Mouse (Mus musculus) CD4-positive, CD25-positive, alpha-beta regulatory T cell, adult 2 months (primary cell): ENCODE data around the gene Paqr7.

Experiments used
- DNase-seq: peaks from one replicate; pipeline ENCODE4 v3.0.0-alpha.2; 2012; ENCODE audit warnings: low read depth, low spot score

The Paqr7 gene

DNA sequence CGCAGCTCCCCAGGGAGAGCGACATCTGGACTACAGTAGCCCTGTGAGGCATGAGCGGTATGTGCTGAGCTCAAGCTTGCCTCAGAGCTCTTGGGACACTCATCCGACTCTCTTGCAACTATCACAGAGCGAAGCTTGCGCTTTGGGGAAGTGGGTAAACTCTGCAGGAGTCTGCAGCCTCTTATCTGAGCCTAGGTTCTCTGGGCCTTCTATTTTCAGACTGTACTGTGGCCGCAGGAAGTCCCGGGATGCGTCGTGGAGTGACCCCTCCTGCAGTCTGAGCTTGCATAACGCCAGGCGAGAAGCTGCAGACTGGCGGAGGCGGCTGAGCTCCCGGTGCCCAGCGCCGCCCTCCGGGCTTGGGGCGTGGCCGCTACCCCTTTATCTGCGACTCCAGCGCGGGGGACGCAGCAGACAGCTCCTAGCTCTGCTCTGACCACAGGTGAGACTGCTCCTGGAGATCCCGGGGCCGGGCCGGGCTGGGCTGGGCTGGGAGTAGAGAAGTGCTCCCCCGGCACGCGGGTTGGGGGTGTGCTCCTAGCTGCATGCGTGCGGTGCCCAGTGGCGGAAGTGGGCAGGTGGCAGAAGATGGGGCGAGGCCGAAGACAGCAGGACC lies at the start of gene Paqr7:
Gene Paqr7 (plus strand): TSS at position 103 of the 616 bp plus-strand sequence.
- peak; percentile 61 for DNase-seq

DNA sequence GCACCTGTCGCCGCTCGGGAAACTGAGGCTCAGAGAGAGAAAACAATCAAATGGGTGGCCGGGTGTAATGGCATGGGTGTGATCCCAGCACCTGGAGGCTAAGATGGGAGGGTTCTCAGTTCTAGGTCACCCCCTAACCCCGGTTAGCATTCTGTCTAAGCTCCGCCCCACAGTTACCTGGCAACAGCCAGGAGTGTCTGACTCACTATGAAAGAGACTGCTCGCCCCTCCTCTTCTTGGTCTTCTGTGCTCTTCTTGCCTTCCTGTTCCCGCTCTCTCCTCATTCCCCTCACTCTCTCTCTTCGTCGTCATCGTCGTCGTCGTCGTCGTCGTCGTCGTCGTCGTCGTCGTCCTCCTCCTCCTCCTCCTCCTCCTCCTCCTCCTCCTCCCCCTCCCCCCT lies 48.5 kb upstream of the Paqr7 start:
- peak; percentile 7 for DNase-seq

DNA sequence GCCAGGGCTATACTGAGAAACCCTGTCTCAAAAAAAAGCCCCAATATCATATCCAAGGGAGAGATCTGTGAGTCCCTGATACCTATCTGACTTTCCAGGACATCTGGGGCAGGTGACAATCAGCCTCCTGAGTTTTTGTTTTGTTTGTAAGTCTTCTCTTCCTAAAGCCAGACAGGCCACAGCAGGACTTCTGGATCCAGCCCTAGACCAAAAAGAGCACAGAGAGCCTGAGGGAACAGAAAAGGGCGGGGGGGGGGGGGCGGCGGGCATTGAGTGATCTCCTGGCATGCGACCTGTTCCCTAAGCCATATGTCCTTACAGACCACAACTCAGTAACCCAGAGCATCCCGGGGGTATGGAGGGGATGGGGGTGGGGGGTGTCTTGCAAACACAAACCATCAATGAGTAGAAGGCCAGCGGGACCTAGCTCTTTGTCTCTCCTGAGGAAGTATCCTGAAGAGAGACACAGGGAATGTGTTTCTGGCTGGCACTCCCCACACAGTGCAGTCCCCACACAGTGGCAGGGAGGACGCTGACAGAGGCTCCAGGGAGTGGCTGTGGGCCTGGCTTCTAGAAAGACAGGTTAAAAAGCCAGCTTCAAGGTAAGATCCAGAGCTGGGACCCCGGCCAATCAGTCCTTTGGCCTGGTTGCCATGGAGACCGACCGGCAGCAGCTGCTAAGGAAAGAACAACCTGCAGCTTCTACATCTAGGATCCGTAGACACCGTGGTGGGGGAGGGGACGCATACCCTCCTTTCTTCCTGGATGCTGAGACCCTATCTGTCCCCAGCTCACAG lies 46.7 kb upstream of the Paqr7 start:
- no peak for DNase-seq

DNA sequence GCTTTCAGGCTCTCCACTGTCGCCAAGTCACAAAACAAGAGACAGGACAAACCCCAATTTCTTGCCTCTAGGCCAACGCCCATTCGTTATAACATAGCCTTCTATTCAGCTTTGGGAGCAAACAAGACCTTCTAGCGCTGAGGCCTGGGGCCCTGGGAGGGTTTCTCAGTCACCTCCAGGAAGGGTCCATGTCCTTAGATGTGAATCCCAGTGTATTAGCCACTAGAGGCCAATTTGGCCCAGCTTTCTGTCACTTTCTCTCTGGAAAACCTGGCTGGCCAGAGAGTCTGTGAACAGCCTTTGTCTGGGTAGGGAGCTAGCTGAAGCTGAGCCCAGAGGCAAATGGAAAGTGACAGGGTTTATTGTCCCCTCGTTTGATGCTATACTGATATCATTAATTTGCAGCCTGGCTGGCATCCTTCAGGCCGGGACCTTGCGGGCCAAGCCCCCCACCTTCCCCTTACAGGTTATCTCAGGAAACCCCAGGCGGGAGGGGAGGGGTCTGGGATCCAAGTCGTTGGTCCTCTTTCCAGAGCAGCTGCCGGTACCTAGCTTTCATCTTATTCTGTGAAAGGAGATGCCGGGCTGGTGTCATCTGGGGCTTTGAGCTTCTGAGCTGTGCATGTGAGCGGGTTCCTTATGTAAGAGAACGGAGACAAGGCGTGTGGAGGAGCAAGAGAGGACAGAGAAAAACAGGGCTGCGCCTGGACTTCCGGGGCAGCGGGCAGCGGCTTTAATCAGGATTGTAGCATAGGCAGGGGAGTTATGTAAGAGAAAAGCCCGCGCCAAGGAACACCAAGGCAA lies 45.9 kb upstream of the Paqr7 start:
- no peak for DNase-seq

DNA sequence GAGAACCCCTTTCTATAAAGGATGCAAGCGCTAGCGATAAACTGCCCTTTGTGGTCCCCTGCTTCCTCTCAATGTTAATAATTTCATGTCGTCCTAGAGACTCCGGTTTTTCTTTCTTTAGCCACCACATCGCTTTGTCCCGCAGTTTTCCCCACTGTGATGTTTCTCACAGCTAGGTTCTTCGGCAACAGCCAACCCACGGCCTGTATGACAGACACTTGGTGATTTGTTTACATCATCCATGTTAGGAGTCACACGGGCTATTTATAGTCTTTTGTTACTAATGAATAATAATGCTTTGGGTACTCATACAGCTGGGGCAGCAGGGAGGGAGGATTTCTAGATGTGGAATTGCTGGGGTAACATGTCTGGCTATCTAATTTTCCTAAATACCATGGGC lies 45.0 kb upstream of the Paqr7 start:
- no peak for DNase-seq

DNA sequence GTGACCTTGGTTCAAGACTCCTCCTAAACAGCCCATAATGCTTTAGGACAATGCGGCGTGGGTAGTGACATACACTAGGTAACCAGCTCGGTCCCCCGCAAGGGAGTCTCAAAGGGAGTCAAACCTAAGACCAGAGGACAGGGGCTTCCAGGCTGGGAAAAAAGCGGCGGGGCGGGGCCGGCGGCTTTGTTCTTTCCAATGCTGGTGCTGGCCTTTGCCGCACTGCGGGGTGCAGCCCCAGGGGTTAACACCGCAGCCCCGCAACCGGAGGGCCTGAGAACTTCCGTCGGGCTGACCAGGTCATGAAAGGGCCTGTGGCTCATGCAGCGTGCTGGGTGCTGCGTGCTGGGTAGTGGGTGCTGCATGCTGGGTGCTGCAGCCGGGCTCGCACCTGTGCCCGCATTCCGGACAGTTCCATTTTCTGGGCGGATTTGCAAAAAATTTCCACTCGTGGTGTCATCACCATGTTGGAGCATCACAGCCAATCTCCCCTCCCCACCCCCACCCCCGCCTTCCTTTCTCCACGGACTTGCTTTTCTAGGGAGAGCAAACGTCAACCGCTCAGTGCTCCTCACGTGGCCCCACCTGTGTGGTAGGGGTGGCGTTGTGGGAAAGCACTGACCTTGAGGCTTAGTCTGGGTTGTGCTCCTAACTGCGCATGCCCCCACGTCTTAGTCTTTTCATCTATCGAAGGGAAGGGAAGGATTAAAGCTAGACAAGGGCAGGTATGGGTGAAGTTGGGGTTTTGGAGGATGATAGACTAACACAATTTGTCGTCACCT lies 42.7 kb upstream of the Paqr7 start:
- DNase-seq = no peak

DNA sequence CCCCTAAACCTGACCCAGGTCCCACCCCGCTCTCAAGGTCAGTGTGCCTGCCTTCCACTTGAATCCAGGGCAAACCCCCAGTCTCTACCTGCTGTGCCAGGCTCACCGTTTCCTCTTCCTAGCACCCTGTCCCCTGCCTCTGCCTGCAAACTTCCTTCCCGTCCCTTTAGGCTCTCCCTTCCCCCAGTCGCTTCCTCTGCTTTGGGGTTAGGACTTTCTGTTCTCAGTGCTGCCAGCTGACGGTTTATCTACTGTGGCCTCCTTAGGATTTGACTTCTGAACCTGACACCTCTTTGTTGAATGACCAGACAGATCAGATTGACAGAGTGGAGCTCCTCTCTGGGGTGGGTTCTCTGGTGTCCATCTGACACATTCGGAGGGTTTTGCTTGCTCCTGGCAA lies 41.2 kb upstream of the Paqr7 start:
- DNase-seq = no peak

DNA sequence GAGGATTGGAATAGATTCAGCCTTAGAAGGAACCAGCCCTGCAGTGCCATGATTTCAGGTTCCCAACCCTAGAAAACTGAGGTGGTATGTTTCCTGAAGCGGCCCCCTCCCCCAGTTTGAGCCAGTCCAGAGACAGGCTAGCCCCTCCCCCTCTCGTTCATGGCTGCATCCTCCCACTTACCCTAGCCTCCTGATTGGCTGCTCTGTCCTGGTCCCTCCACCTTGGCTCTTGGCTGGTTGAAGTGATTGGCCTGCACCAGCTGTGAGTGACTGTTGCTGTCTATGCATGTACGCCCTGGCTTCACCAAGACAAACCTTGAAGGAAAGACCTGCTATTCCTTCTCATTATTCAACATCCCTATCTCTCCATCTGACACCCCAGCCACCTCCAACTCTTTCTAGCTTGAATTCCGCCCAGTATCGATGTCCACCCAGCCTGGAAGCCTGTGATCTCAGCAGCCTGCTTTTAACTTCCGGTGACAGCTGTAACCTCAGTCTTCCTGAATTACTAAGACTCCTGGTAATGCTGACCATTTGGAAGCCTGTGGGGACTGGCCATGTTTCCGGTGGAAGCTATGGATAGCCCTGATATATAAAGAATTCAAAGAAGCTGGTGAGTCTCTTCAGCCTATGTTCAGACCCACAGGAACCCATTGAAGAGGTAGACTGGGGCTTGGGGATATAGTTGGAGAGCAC lies 39.2 kb upstream of the Paqr7 start:
- DNase-seq = no peak

DNA sequence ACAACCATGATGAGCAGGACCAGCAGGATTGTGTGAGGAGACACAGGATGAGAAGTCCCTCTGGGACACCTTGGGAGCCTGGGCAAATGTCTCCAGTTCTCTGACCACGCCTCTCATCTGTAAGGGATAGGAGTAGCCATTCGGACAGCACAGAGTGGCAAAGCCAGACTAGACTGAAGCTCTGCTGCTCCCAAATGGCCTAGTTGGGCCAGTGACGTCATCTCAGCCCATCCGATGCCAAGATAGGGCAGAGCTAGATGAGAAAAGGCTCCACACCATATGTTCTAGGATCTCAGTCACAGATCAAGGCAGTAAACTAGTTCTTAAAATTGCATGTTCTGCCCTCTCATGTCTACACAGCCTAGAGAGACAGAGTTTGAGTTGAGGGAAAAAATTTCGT lies 37.6 kb upstream of the Paqr7 start:
- no peak for DNase-seq

DNA sequence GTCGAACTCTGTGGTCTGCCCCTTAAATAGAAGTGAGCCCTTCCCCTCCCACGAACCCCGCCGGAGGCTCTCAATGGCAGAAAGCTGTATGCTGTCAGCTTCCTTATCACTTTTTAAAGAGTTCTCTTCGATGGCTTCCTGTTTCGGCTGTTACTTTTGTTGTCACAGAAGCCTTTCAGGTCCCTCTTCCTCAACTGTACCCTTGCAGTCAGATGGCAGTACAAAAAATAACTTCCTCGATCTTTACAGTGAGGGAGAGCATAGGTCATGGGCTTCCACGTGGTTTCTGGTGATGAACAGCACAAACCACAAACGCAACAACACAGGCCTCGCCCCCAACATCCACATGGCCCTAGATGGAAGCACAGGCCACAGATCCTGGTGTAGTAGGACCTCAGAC lies 36.2 kb upstream of the Paqr7 start:
- peak; percentile 53 for DNase-seq

DNA sequence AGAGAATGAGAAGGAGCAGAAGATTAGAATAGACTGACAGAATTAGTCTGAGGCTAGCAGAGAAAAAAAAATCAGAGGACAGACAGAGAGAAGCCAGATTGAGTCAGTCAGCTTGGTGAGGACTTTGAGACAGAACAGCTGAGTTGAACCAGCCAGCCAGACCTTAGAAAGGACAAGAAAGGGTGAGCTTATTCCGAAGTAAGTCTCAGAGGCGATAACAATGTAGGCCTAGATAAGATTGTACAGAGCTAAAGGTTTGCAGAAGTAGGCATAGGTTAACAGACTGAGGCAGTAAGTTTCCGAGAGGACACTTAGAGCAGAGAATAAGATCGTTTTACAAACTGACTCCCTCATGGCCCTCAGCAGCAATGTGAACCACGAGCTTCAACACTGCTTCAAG lies 35.2 kb upstream of the Paqr7 start:
- no peak for DNase-seq

DNA sequence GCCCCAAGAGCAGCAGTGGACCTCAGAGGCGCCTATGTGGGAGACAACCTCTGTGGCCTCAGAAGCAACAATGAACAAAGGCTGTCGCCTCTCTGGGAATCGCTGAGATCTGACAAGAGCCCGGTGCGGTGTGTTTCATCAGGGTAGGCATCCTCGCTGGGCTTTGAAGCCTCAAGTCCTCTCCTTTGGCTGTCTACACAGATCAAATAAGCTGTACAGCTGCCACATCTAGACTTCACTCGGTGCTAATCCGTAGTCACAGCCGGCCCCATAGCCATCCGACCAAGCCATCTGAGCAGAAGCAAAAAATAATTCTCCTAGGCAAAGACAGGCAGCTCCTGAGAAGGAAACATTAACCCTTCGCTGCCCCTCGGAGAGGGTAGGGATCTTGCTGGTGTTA lies 30.7 kb upstream of the Paqr7 start:
- DNase-seq = no peak

DNA sequence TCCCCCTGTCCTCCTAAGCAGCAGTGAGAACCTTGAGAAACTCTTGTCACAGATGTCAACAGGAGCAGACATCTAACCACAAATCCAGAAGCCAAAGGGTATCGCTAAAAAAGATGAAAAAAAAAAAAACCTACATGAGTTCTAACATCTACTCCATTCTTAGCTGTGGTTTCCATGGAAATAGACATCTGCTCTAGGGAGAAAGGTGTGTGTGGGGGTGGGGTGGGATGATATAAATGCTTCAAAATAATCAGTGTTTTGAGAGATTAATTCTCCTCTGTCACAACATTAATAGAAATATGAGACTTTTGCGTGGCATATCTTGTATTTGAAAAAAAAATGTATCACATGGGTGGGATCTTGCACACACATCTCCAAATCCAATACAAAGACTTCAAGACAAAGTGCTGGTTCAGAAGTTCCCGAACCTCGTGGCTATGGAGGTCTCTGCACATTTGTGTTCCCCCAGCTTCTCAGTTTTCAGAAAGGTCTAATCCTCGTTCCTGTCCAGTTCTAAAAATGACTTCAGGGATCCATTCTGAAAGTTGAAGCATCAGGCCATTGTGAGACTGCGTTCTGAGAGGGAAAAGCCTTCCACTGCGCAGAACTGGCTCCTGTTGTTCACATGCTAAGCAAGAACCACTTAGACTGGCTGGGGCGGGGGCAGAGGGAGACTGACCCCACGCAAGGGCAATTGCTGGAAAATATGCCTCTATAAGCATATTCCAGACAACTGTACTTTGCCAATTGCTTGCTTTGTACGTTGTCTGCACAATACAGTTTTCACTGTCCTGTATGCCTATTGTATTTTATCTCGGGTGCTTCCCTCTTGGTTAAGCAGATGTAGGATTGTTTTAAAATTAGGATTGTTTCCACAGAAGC lies 29.9 kb upstream of the Paqr7 start:
- no peak for DNase-seq

DNA sequence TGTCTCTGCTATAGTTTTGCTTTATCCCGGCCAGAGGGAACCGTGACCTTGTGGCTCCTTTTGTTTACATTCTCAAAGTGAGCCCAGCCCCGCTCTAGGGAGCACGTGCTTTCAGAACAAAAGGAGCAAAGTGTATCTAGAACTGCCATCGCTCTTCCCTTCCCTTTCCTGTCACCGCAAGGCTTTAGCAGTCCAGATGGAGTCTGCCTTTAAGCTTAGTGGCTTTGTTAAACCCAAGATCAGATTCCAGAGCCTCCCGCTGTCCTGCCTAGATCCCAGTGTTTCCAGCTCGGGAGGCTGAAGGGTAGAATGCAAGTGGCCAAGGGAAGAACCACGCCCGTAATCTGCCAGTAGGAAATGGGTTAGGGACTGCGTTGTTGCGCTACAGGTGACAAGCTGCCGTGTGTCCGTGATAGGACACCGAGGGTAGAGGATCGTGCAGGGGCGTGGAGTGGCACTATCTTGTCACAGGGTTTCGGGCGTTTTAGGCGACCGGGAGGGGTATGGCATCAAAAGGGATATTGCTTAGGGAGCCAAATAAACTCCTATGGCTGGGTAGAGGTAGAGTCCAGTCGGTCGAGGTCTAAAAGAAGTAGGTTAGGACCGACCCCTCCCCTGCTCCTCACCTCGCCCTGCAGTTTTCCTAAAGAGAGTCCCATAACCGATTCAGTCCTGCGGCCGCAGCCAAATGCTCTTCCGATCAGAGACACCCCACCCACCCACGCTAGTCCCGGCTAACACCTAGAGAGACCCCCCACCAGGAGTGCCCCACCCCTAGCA lies 28.9 kb upstream of the Paqr7 start:
- DNase-seq = peak; percentile 46

DNA sequence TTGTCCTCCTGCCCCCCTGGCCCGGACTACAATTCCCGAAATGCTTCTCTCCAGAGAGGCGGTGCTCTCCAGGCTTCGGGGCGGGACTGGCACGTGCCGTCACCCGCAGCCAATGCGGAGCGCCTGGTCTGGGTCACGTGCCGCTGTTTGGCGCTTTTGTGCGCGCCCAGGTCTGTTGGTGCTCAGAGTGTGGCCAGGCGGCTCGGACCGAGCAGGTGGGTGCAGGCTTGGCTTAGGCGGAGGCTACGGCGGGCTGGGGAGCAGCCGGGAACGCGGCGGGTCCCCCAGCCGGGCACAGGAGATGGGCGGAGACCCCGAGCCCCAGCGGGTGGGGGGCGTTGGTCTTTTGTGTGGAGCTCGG lies 28.3 kb upstream of the Paqr7 start, which contains the start of gene Stmn1:
Gene Stmn1 (plus strand): TSS at position 106 of the 361 bp plus-strand sequence.
- DNase-seq = peak; percentile 92

DNA sequence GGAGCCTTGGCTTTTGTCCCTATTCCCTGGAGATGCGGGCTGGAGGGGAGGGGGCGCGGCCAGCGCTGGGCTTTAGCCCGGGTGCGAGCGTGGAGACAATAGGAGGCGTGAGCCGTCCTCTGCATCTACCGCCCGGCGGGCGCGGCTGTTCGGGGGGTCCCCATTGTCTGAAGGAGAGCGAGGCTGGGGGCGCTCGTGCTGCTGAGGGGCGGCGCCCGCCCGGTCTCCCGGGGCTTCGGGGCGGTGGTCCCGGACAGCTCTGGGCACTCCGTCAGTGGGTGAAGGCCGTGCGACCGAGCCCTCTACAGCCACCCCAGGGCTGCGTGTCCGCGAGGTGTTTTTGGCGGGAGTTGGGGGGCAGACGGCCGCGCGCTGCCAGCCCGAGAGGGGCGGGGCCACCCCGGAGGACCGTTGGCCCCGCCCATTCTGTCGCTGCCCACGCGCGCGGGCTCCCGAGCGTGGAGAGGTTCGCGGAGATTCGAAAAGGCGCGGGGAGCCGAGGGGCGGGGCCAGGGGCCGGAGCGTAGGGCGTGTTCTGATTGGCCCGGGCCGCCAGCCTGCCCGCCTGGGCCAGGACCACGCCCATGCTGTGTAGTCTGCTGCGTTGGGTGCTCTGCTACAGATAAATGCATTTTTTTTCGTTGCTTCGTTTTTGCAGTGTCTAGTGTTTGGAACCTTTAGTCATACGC lies 27.8 kb upstream of the Paqr7 start:
- peak; percentile 95 for DNase-seq

DNA sequence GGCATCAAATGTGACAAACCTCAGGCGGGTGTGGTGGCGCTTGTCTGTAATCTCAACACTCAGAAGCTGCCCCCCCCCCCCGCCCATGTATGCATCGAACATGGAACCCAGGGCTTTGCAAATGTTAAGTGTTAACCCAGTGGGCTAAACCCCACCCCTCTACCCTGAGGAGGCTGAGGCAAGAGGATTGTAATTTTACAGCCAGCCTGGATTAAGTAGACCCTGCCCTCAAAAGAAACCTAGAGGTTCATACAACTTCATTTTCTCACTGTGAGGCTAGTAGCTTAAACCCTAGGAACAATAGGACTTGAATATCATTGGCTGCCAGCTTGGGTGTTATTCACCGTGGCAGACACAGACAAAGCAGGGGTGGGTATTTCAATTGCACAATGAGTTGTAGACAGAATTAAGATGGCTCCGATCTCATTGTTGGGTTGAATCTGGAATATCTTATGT lies 27.1 kb upstream of the Paqr7 start:
- DNase-seq = no peak

DNA sequence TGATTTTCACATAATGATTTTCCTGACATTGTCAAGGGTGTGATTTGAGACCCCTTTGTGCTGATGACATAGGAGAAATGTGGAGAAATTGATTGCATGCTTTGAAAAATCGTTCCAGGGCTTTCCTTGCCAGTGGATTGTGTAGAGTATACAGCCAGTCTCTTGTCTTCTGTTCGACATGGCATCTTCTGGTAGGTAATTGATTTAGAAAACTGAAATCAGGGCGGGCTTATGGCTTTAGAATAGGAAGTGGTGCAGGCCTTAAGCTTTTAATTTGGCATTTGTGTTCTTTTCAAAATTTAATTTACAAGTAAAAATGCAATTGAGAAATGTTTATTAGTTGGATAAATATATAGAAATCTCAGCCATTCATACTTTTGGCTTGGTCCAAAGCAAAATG lies 26.5 kb upstream of the Paqr7 start:
- DNase-seq = no peak

DNA sequence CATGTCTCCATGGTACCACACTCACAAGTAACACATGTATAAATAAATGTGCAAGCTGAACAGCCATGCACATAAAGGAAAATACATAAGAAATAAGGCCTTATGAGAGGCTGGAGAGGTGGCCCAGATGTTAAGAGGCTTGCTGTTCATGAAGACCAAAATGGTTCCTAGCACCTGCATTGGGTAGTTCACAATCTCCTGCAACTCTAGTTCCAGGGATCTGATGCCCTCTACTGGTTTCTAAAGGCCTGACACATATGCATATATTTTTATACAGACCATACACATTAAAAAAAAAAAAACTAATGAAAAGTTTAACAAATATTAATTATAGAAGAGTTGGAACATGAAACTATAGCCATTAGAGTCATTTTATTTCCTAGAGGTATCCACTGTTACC lies 25.0 kb upstream of the Paqr7 start:
- DNase-seq = peak; percentile 37
